8 mouse cellular contexts compared by ENCODE assay signal in the genomic region with DNA sequence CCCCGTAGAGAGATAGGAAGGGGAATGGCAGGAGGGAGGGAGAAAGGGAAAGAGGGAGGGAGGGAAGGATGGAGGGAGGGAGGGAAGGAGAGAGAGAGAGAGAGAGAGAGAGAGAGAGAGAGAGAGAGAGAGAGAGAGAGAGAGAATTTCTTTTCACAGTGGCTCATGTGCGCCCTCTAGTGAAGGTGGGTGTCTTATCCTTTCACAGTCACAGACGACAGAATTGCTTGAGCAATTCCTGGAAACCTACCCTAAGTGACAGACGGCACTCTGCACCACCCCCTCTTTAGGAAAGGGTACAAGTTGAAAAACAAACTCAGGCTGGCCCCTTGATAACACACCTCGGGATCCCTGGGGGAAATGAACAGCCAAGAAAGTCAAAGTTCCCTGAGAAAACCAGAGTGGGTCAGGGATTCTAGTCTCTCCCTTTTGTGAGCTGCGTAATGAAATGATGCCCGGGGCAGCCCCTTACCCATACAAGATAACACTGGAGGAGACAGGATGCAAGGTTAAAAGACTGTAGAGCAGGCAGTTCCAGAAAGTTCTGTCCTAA. TPM values are rescaled to one million over a fixed set of nuclear protein-coding genes. Genes with fewer than 3 reads are reported as not detected.
A peak's percentile ranks its signal among the peaks of the same experiment; 100 is the strongest.
DNase-seq lines count a peak whose midpoint lies in the region; ATAC-seq lines count a peak whose summit lies in the region.

No protein-coding gene starts in this region.

- intact Hi-C loops in left cerebral cortex, postnatal 10 days (cut with DNase I) = loop anchor here (2.0 to 5.0 kb wide), 3 partner anchors 165 to 259 kb away; no protein-coding TSS in a partner anchor

- peak; percentile 73 for ATAC-seq in granulocyte monocyte progenitor cell, adult 5-6 weeks (replicated peaks; ENCODE audit: poor library complexity, severe bottlenecking)

- peak; percentile 77 to 84 for DNase-seq in left cerebral cortex, adult 18-20 months (ENCODE audit: low spot score in 2 of 2)
- DNase-seq in left cerebral cortex, adult 11 months (ENCODE audit: low spot score) = no peak
- DNase-seq in ZHBTc4 (ENCODE audit: low read depth, low spot score) = peak; percentile 66
- DNase-seq in cerebellum, postnatal 14 days = peak; percentile 89 to 94
- DNase-seq in left cerebral cortex, postnatal 10 days (ENCODE audit: extremely low spot score in 1 of 2, low spot score in 2 of 2) = peak; percentile 48 to 82
- peak; percentile 81 for DNase-seq in naive thymus-derived CD4-positive, alpha-beta T cell, adult 2 months (ENCODE audit: low read depth)
- peak; percentile 74 for DNase-seq in thymus, postnatal 0 days (ENCODE audit: low spot score)

RNA-seq across cellular contexts. Expression of a gene that starts 11.1 kb away (rescaled TPM):
- 100 to 1,000 TPM; 115 to 119 TPM for total RNA-seq in left cerebral cortex, adult 18-20 months (2021)
- 8.6 and 9.4 TPM in 2 replicates for total RNA-seq in granulocyte monocyte progenitor cell, adult 5-6 weeks (2014; fragmentation: Nextera tagmentation)
- total RNA-seq in granulocyte monocyte progenitor cell, adult 5-6 weeks (2017) = 8.0 and 8.9 TPM in 2 replicates
- 100 to 1,000 TPM; 126 to 136 TPM for total RNA-seq in left cerebral cortex, postnatal 10 days (2021)
- 148 and 166 TPM in 2 replicates for polyA plus RNA-seq in thymus, postnatal 0 days (2015; fragmentation: Nextera tagmentation; extraction: Ambion mirVana)

RNA-seq across cellular contexts. Expression of a gene that starts 34.7 kb away (rescaled TPM):
- 10 to 100 TPM; 25.3 to 26.3 TPM for total RNA-seq in left cerebral cortex, adult 18-20 months (2021)
- total RNA-seq in granulocyte monocyte progenitor cell, adult 5-6 weeks (2014; fragmentation: Nextera tagmentation) = 18.0 and 25.6 TPM in 2 replicates
- total RNA-seq in granulocyte monocyte progenitor cell, adult 5-6 weeks (2017) = 15.3 and 15.8 TPM in 2 replicates
- 10 to 100 TPM; 23.2 to 24.6 TPM for total RNA-seq in left cerebral cortex, postnatal 10 days (2021)
- 14.3 and 17.0 TPM in 2 replicates for polyA plus RNA-seq in thymus, postnatal 0 days (2015; fragmentation: Nextera tagmentation; extraction: Ambion mirVana)

Comparison
In these comparisons a context has a peak if more than half of its experiments do, and no peak if none do; other contexts are left out.
1. RNA of a gene that starts 11.1 kb away (total RNA-seq): 126 to 136 TPM in left cerebral cortex, postnatal 10 days and 115 to 119 TPM in left cerebral cortex, adult 18-20 months; 8.0 to 9.4 TPM in granulocyte monocyte progenitor cell, adult 5-6 weeks; every median in the first group is over 10 times any median in the second.